Mouse (Mus musculus) embryonic facial prominence, embryonic 12.5 days (tissue): ENCODE measurements at regions not wholly inside any gene's neighbourhood (a gene's known extent, or its start where the extent isn't known, plus 50 kb on each side); places are given as distances from the start of the nearest gene placed in this dataset.
A peak's percentile ranks its signal among the peaks of the same experiment; 100 is the strongest.
"Not testable (repeated sequence)": the region's sequence is repeated elsewhere in the genome, so short reads cannot be mapped to it uniquely, and the experiment has no call there.

Experiments used
- ATAC-seq: fragments of 200-750 bp; cut with Nextera tagmentation; 2 replicates; pipeline ENCODE4 v1.8.0; 2017; ENCODE audit not compliant: insufficient number of reproducible peaks, insufficient read depth, low FRiP score, low TSS enrichment
- H3K27ac ChIP-seq: fragments of 300-500 bp; sonication (generic); 2 replicates; pipeline ENCODE4 v1.5.1; 2016; ENCODE audit warnings: mild to moderate bottlenecking
- H3K27me3 ChIP-seq: fragments of 300-500 bp; sonication (generic); 2 replicates; pipeline ENCODE4 v1.6.1; 2016; ENCODE audit warnings: mild to moderate bottlenecking, moderate library complexity
- H3K36me3 ChIP-seq: fragments of 300-500 bp; sonication (generic); 2 replicates; pipeline ENCODE4 v1.6.1; 2016; ENCODE audit warnings: mild to moderate bottlenecking
- H3K4me1 ChIP-seq: fragments of 300-500 bp; sonication (generic); 2 replicates; pipeline ENCODE4 v1.6.1; 2016
- H3K4me2 ChIP-seq: fragments of 300-500 bp; sonication (generic); replicated peaks from 2 replicates; pipeline ENCODE4 v1.6.1; 2016; ENCODE audit warnings: mild to moderate bottlenecking, moderate library complexity
- H3K4me3 ChIP-seq: fragments of 300-500 bp; sonication (generic); 2 replicates; pipeline ENCODE4 v1.5.1; 2016; ENCODE audit warnings: mild to moderate bottlenecking
- H3K9ac ChIP-seq: fragments of 300-500 bp; sonication (generic); 2 replicates; pipeline ENCODE4 v1.6.1; 2016; ENCODE audit warnings: mild to moderate bottlenecking, moderate library complexity
- H3K9me3 ChIP-seq: fragments of 300-500 bp; sonication (generic); 2 replicates; pipeline ENCODE4 v1.6.1; 2016; ENCODE audit warnings: mild to moderate bottlenecking, moderate library complexity
- WGBS: fragments of 180-500 bp; shearing (Covaris S2); methylation state at CpG from one replicate; pipeline ENCODE4 v1.1.7; 2016; 5-methylcytosine and 5-hydroxymethylcytosine counted together

DNA sequence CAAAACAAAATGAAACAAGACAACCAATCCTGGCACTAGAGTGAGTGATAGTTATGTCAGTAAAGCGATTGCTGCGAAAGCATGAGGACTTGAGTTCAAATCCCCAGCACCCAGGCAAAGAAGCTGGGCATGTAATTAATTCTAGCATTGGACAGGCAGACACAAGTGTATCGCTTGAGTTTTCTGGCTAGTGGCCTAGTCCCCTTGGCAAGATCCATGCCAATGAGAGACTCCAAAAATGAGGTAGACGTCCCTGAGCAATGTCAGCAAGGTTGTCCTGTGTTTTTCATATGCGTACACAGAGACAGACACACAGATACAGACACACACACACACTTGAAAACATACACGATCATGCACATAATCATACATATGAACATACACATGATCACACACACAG, 237.3 kb downstream of the Fgf9 start:
- Histone ChIP-seq H3K4me1 (no peaks in the 10 kb centered on the region), H3K36me3 (no peaks in the 10 kb centered on the region), H3K9ac (no peak overlapping the region), H3K9me3 (no peaks in the 10 kb centered on the region), H3K27me3 (no peaks in the 10 kb centered on the region), H3K27ac (no peak overlapping the region), H3K4me2 (no peak overlapping the region), H3K4me3 (no peak overlapping the region)
- WGBS = 94% methylated on average over 6 of the region's 6 CpGs
- ATAC-seq = no peak

DNA sequence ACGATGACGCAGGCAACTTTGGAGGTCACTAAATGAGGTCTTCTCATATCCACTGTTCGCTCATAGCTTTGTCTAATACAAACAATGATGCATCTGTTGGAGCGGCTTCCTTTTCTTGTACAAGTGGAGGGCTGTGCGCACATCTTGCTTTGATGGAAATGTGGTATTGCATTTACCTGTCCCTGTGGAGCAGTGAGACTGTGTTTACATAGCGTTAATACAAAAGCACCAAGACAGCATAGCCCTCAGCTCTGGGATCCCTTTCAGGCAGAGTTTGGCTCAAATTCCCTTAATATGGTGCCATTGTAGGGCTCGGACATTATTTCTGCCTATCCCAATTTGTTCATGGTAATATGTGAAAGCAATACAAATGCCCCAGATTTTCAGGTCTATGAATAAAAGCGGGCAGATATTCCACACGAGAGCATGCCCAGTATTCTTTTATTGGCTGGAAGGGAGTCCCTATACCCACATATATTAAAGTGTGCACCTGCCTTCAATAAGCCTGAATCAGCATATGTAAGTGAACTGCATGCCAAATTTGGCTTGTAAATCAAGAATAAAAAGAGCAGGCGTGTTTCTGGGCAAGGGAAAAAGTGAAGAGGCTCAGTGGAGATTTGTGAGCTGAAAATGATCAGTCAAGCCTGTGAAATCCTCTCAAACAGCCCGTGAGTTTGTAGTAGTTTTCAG, 236.6 kb downstream of the Fgf9 start:
- H3K9ac ChIP-seq = no peak overlapping the region
- H3K27ac ChIP-seq = no peak overlapping the region
- H3K4me3 ChIP-seq = no peak overlapping the region
- 83% methylated on average over 11 of the region's 11 CpGs for WGBS
- no peak overlapping the region for H3K4me2 ChIP-seq
- no peaks in the 10 kb centered on the region for H3K4me1 ChIP-seq
- ATAC-seq = no peak
- no peaks in the 10 kb centered on the region for H3K36me3 ChIP-seq
- H3K9me3 ChIP-seq = no peaks in the 10 kb centered on the region
- H3K27me3 ChIP-seq = no peaks in the 10 kb centered on the region

DNA sequence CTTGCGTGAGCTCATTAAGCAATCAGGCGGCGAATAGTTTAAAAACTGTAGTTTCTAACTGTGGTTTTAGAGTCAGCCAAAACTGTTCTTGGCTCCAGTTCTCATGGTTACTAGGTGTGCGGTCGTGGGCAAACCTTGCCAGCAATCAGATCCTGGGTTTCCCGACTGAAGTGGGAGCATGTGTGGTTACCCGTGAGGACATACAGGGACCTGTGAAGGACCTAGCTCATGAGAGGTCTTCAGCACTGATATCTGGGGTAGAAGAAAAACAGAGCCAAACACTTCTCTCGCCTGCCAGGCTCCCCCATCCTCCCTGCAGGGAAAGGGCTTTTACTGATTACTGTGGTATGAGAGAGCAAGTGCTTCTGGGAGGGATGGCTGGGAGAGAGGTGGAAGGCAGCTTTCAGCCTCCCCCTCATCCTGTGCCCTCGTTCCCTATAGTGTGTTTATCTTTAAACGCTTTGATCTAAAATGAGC, 230.1 kb downstream of the Fgf9 start:
- no peaks in the 10 kb centered on the region for H3K27me3 ChIP-seq
- no peak overlapping the region for H3K4me2 ChIP-seq
- H3K4me1 ChIP-seq = peaks cover 6% of the 10 kb centered on the region; the same call in 1 of the 2 replicates
- ATAC-seq = no peak; the same call in 1 of the 2 replicates
- H3K36me3 ChIP-seq = no peaks in the 10 kb centered on the region
- no peak overlapping the region for H3K4me3 ChIP-seq
- 59% methylated on average over 10 of the region's 10 CpGs for WGBS
- H3K9ac ChIP-seq = no peak overlapping the region
- peaks cover 2% of the 10 kb centered on the region; the same call in 1 of the 2 replicates for H3K9me3 ChIP-seq
- H3K27ac ChIP-seq = no peak overlapping the region

DNA sequence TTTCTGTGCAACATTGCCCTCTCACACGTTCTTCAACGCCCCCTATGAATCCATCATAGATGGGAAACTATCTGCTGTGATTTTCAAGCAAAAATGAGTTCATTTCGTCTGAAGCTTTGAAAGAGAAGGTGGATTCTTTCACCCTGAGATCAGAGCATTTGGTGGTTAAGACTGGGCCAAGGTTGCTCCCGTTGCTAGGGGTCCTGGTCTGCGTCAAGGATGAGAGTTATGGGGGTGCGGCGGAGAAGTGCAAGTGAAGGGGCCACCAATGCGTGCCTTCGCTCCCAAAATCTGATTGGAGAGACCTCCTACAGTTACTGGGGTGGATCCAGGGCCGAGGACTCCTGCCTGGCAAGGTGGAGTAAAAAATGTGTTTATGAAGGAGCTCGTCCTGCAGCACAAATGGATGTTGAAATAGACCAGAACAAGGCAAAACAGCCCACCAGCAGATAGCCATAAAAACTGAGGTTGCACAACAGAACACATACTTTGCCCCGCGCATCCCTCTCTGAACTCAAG, 215.7 kb downstream of the Fgf9 start:
- ATAC-seq = no peak
- peaks cover 7% of the 10 kb centered on the region; the same call in 1 of the 2 replicates for H3K4me1 ChIP-seq
- no peaks in the 10 kb centered on the region for H3K36me3 ChIP-seq
- no peaks in the 10 kb centered on the region for H3K9me3 ChIP-seq
- WGBS = 80% methylated on average over 13 of the region's 13 CpGs
- no peaks in the 10 kb centered on the region for H3K27me3 ChIP-seq
- H3K4me3 ChIP-seq = no peak overlapping the region
- H3K9ac ChIP-seq = no peak overlapping the region
- no peak overlapping the region for H3K27ac ChIP-seq
- H3K4me2 ChIP-seq = no peak overlapping the region

DNA sequence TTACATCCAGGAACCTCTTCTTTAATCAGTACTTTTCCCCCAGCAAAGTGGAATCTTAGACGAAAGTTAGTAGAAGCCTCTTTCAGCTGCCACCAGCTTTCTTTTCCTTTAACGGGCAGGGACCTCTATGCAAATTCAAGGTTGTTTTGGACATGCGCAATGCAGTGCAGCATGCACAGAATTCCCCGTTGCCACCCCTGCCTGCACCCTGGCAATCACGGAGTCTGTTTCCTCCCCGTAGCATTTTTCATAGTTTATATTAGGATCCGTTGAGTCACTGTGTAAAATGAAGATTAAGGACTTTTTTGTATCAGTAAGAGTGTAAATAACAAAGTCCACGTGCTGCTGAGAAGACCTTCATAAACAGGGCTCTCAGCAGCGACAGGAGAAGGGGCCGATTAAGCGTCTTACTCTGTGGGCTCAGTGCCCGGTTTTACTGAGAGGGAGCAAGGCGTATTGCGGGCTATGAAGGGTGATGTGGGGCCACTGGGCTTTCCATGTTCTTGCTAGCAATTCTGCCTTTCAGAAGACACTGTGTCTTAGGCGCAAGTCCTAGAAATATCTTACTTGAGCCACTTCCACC, 212.5 kb downstream of the Fgf9 start:
- no peak overlapping the region for H3K27ac ChIP-seq
- H3K9ac ChIP-seq = no peak overlapping the region
- H3K4me1 ChIP-seq = peaks cover 7% of the 10 kb centered on the region; the same call in 1 of the 2 replicates
- H3K4me3 ChIP-seq = no peak overlapping the region
- H3K4me2 ChIP-seq = no peak overlapping the region
- no peak for ATAC-seq
- WGBS = 81% methylated on average over 15 of the region's 15 CpGs
- no peaks in the 10 kb centered on the region for H3K27me3 ChIP-seq
- no peaks in the 10 kb centered on the region for H3K9me3 ChIP-seq
- H3K36me3 ChIP-seq = no peaks in the 10 kb centered on the region

DNA sequence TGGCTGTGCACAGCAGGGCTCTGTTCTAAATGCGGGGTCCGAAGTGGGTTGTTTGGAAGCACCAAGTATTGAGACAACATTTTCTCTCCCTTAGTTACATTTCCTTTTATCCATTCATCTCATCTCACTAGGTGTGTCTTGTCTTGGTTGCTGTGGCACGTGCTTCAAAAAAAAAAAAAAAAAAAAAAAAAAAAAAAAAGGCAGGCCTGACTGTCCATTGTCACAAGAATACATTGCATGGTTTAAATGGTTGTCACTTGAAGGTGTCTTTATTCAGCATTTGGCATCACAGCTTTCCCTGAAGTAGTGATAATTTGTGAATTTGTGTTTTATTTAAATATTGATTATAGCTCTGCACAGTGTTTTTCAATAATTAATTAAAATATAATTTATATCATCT, 211.9 kb downstream of the Fgf9 start:
- Histone ChIP-seq H3K9me3 (no peaks in the 10 kb centered on the region), H3K4me1 (peaks cover 7% of the 10 kb centered on the region; the same call in 1 of the 2 replicates), H3K4me2 (no peak overlapping the region), H3K27me3 (no peaks in the 10 kb centered on the region), H3K36me3 (no peaks in the 10 kb centered on the region), H3K9ac (no peak overlapping the region), H3K27ac (no peak overlapping the region), H3K4me3 (no peak overlapping the region)
- ATAC-seq = no peak
- WGBS = 74% methylated on average over 3 of the region's 3 CpGs

DNA sequence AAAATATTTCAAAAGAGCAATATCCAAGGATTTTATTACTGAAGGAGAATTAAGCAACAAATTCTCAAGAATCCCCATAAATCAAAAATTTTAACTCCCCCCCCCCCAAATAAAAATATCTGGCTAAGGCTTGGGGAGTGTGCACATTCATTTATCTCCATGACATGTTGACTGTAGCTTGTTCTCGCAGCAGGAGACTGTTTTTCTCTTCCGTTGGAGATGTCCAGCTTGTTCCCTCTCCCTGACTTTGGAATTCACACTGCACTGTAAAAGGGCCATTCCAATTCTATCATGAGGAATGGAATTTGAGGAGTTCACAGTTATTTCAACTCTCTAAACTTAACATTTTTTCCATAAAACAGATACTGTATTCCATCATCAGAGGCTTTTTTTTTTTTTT, 204.1 kb downstream of the Fgf9 start:
- not testable (repeated sequence) for H3K4me3 ChIP-seq, H3K27me3 ChIP-seq, H3K4me2 ChIP-seq, H3K9ac ChIP-seq, ATAC-seq, H3K36me3 ChIP-seq, H3K4me1 ChIP-seq, H3K27ac ChIP-seq, H3K9me3 ChIP-seq
- WGBS = 77% methylated on average over 2 of the region's 2 CpGs

DNA sequence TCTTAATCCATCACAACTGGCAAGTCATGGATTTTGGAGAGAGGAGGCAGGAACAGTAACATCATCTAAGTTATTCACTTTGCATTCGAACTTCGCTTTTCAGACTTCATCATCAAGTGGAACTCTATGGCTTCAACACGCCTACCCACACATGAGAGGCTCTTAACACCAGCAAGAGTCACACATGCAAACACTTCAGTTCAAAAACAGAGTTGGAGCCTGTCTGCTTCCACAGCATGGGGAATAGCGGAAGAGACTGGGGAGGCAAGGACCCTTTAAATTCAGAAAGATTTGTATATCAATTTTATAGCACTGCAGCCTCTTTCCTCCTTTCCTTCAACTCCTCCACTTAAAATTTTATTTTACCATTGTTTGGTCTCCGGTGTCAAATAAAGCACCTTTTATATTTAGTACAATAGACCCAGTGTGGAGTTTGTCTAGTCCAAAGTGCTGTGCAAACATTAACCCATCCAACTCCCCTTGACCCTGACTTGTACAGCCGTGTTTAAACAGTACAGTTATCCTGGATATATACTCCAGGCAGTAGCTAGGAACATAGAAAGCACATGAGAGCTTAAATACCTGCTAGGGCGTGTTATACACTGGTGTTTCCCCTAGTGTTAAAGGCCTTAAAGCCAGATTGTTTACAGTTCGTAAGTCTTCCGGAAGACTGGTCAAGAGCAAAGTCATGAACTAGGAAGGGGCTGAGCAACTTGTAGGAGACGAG, 203.5 kb downstream of the Fgf9 start:
- Histone ChIP-seq H3K27me3 (no peaks in the 10 kb centered on the region), H3K9ac (no peak overlapping the region), H3K27ac (no peak overlapping the region), H3K36me3 (no peaks in the 10 kb centered on the region), H3K9me3 (no peaks in the 10 kb centered on the region), H3K4me2 (no peak overlapping the region), H3K4me1 (no peaks in the 10 kb centered on the region), H3K4me3 (no peak overlapping the region)
- ATAC-seq = no peak
- 79% methylated on average over 10 of the region's 10 CpGs for WGBS

DNA sequence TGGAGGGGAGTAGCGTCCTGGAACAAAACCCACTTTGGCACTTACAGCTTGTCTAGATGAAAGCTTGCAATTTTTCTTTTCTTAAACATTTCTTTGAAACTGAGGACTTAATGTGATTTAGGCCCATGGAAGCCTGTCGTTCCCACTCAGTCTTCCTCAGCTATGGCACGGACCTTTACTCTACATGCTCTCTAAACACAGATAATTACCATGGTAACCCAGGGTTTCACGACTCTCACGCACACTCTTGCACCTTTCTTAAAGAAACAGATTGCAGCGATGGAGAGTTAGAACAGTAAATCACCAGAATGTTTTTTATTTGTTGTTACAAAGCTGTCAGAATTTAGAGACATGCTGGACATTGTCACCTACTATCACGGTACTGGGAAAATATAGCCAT, 195.0 kb downstream of the Fgf9 start:
- no peak for ATAC-seq
- 62% methylated on average over 7 of the region's 7 CpGs for WGBS
- H3K4me1 ChIP-seq = peaks cover 8% of the 10 kb centered on the region; the same call in 1 of the 2 replicates
- no peaks in the 10 kb centered on the region for H3K27me3 ChIP-seq
- no peaks in the 10 kb centered on the region for H3K36me3 ChIP-seq
- H3K27ac ChIP-seq = no peak overlapping the region
- no peaks in the 10 kb centered on the region for H3K9me3 ChIP-seq
- H3K4me3 ChIP-seq = no peak overlapping the region
- H3K9ac ChIP-seq = no peak overlapping the region
- no peak overlapping the region for H3K4me2 ChIP-seq

DNA sequence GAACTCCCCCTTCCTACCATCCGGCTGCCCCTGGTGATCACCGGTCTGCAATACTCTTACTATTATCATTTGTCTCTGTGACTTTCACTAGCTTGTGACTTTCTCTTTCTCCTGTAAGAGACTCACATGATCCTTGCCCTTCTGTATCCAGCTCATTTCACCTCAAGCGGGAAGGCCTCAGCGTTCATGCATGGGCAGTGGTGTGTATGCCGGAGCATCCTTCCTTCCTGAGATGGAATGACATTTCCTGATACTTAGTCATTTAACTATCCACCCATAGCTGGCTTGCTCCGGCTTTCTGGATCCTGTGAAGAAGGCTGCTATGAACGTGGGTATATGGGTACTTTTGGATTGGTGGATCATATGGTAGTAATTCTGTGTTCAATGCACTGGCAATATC, 194.1 kb downstream of the Fgf9 start:
- Histone ChIP-seq H3K9me3 (no peaks in the 10 kb centered on the region), H3K36me3 (no peaks in the 10 kb centered on the region), H3K27me3 (no peaks in the 10 kb centered on the region), H3K4me3 (no peak overlapping the region), H3K4me2 (no peak overlapping the region), H3K9ac (no peak overlapping the region), H3K4me1 (peaks cover 8% of the 10 kb centered on the region; the same call in 1 of the 2 replicates), H3K27ac (no peak overlapping the region)
- ATAC-seq = no peak
- WGBS = 76% methylated on average over 7 of the region's 7 CpGs

DNA sequence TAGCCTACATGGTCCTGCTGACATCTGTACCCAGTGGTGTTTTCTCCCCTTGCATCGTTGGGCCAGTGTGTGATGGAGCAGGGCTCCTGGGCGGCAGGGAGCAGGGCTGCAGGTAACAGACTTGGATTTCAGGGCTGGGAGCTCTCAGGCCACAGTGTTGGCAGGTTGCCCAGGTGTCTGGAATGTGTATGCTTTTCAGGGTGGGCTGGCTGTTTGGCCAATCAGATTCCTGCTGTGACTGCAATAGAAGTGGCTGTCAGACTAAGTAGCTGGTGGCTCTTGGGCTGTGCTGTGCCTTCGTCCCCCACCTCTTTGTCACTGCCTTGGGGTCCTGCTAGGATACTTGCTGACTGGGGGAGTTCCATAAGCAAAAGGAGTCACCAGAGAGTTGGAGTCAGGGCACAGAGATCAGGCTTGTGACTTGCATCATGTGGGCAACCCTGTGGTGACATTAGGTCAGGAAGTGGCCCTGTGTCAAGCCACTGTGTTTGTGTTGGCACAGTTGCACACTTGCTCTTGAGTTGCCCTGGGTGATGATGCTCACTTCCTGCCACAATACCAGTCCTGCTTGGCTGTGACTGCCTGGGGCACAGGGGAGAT, 183.1 kb downstream of the Fgf9 start:
- Histone ChIP-seq H3K36me3 (no peaks in the 10 kb centered on the region), H3K27ac (peak overlapping the region; percentile 37; the same call in 1 of the 2 replicates), H3K4me3 (no peak overlapping the region), H3K9ac (no peak overlapping the region), H3K9me3 (no peaks in the 10 kb centered on the region), H3K27me3 (no peaks in the 10 kb centered on the region), H3K4me2 (no peak overlapping the region), H3K4me1 (peaks cover 8% of the 10 kb centered on the region; the same call in 1 of the 2 replicates)
- ATAC-seq = peak; percentile 79
- 44% methylated on average over 3 of the region's 3 CpGs for WGBS
